9 mouse cellular contexts compared by ENCODE assay signal in genomic region chr9:95675064-95675699, GRCm38 (mm10). TPM values are rescaled to one million over a fixed set of nuclear protein-coding genes. Genes with fewer than 3 reads are reported as not detected.
DNase-seq lines count a peak whose midpoint lies in the region; ATAC-seq lines count a peak whose summit lies in the region.
"Had no signal": no experiment of that assay in that cellular context is flagged by ENCODE, and none has a peak within 500 bp of the region (broad histone marks: within the 10 kb centered on the region; RNA-seq: fewer than 3 reads in every experiment).

No protein-coding gene starts in this region.

- no peaks in the 10 kb centered on the region for H3K36me3 ChIP-seq in embryonic facial prominence, embryonic 13.5 days
- H3K36me3 ChIP-seq in embryonic facial prominence, embryonic 10.5 days (replicated peaks) = peaks cover 12% of the 10 kb centered on the region; the same call in 1 of the 2 replicates
- no peaks in the 10 kb centered on the region for H3K36me3 ChIP-seq in heart, embryonic 14.5 days (ENCODE audit: control insufficient read depth, insufficient read depth, low read length)
- H3K36me3 ChIP-seq: neural tube, embryonic 13.5 days had no signal

- ATAC-seq in embryonic facial prominence, embryonic 13.5 days (ENCODE audit: insufficient number of reproducible peaks, insufficient read depth, low FRiP score, low TSS enrichment, low read depth) = no peak
- peak; percentile 71 for ATAC-seq in heart, embryonic 14.5 days (ENCODE audit: insufficient number of reproducible peaks, insufficient read depth, low FRiP score, low read depth)

- no peak overlapping the region for H3K4me3 ChIP-seq in embryonic facial prominence, embryonic 13.5 days
- H3K4me3 ChIP-seq in embryonic facial prominence, embryonic 10.5 days = no peak overlapping the region
- H3K4me3 ChIP-seq in heart, embryonic 14.5 days (ENCODE audit: control insufficient read depth in 1 of 2, insufficient read depth in 1 of 2, low read depth in 1 of 2, low read length in 2 of 2) = no peak overlapping the region
- H3K4me3 ChIP-seq: neural tube, embryonic 13.5 days had no signal

- H3K4me2 ChIP-seq in embryonic facial prominence, embryonic 13.5 days = no peak overlapping the region
- H3K4me2 ChIP-seq in heart, embryonic 14.5 days (ENCODE audit: low read length) = 0 out of 2 replicates have a peak overlapping the region, but pooled peaks have one; percentile 6
- H3K4me2 ChIP-seq: neural tube, embryonic 13.5 days had no signal

- H3K27me3 ChIP-seq in embryonic facial prominence, embryonic 13.5 days = no peaks in the 10 kb centered on the region
- no peaks in the 10 kb centered on the region for H3K27me3 ChIP-seq in embryonic facial prominence, embryonic 10.5 days (replicated peaks; ENCODE audit: low read depth, poor library complexity, severe bottlenecking)
- no peaks in the 10 kb centered on the region for H3K27me3 ChIP-seq in heart, embryonic 14.5 days (ENCODE audit: control insufficient read depth, insufficient read depth, low read length)
- H3K27me3 ChIP-seq: neural tube, embryonic 13.5 days had no signal

- no peak overlapping the region for H3K9ac ChIP-seq in embryonic facial prominence, embryonic 13.5 days
- no peak overlapping the region for H3K9ac ChIP-seq in heart, embryonic 14.5 days (ENCODE audit: low read length)
- H3K9ac ChIP-seq: neural tube, embryonic 13.5 days had no signal

- H3K9me3 ChIP-seq in embryonic facial prominence, embryonic 13.5 days = no peaks in the 10 kb centered on the region
- peaks cover 3% of the 10 kb centered on the region; the same call in 1 of the 2 replicates for H3K9me3 ChIP-seq in embryonic facial prominence, embryonic 10.5 days
- H3K9me3 ChIP-seq in heart, embryonic 14.5 days (ENCODE audit: control insufficient read depth, low read length) = no peaks in the 10 kb centered on the region
- H3K9me3 ChIP-seq: neural tube, embryonic 13.5 days had no signal

- whole genome bisulfite sequencing in embryonic facial prominence, embryonic 13.5 days = 78% methylated on average over 9 of the region's 9 CpGs
- WGBS in embryonic facial prominence, embryonic 10.5 days = 90% methylated on average over 9 of the region's 9 CpGs
- 50% methylated on average over 9 of the region's 9 CpGs for WGBS in heart, embryonic 14.5 days

- intact Hi-C loops in left cerebral cortex, postnatal 14 days (cut with DNase I) = no loop called here

- H3K4me1 ChIP-seq in embryonic facial prominence, embryonic 13.5 days = no peaks in the 10 kb centered on the region
- H3K4me1 ChIP-seq in embryonic facial prominence, embryonic 10.5 days = no peaks in the 10 kb centered on the region
- no peaks in the 10 kb centered on the region for H3K4me1 ChIP-seq in heart, embryonic 14.5 days (ENCODE audit: control insufficient read depth in 2 of 2, insufficient read depth in 2 of 2, low read length in 2 of 2)
- H3K4me1 ChIP-seq: neural tube, embryonic 13.5 days had no signal

- no peak for DNase-seq in embryonic facial prominence, embryonic 10.5 days (ENCODE audit: low spot score)
- peak; percentile 62 for DNase-seq in right cerebral cortex, postnatal 10 days (ENCODE audit: low spot score in 2 of 2)
- DNase-seq in right cerebral cortex, postnatal 14 days = no peak
- DNase-seq in left cerebral cortex, postnatal 14 days (ENCODE audit: low spot score in 2 of 2) = peak; percentile 23 to 33
- peak; percentile 45 for DNase-seq in testis, postnatal 10 days (ENCODE audit: low spot score)
- no peak for DNase-seq in MN1 (ENCODE audit: low spot score)

- peak overlapping the region; percentile 66 for H3K27ac ChIP-seq in embryonic facial prominence, embryonic 13.5 days
- no peak overlapping the region for H3K27ac ChIP-seq in embryonic facial prominence, embryonic 10.5 days (replicated peaks)
- peak overlapping the region; percentile 5 to 42; a peak in 3 of 4 replicates for H3K27ac ChIP-seq in heart, embryonic 14.5 days (replicated peaks in 1 of 2; ENCODE audit: control insufficient read depth in 1 of 2, insufficient read depth in 1 of 2, low read depth in 2 of 2, low read length in 2 of 2)
- H3K27ac ChIP-seq: neural tube, embryonic 13.5 days had no signal

RNA-seq across cellular contexts. Expression of gene Pcolce2, which starts 37.8 kb away (rescaled TPM):
- polyA plus RNA-seq in embryonic facial prominence, embryonic 13.5 days (2015; fragmentation: Nextera tagmentation; extraction: Ambion mirVana) = 8.2 and 10.0 TPM in 2 replicates
- polyA plus RNA-seq in embryonic facial prominence, embryonic 10.5 days (2016; fragmentation: Nextera tagmentation; extraction: Ambion mirVana) = 4.5 and 5.5 TPM in 2 replicates
- polyA plus RNA-seq in heart, embryonic 14.5 days (2014; fragmentation: Nextera tagmentation; extraction: Ambion mirVana) = 0.13 and 0.22 TPM in 2 replicates
- total RNA-seq in left cerebral cortex, postnatal 14 days (2021) = 1 to 10 TPM; 1.2 to 1.6 TPM

Comparison
In these comparisons a context has a peak if more than half of its experiments do, and no peak if none do; other contexts are left out.
1. DNase-seq: peak in right cerebral cortex, postnatal 10 days (2 of 2), left cerebral cortex, postnatal 14 days (2 of 2) and testis, postnatal 10 days (single experiment); none in embryonic facial prominence, embryonic 10.5 days (single experiment), right cerebral cortex, postnatal 14 days (single experiment) and MN1 (single experiment).